Mouse (Mus musculus) retina, postnatal 7 days (tissue): ENCODE data around the gene Vwf.

ENCODE experiments used
- DNase-seq: peaks from one replicate; pipeline ENCODE4 v3.0.0-alpha.2; 2012; ENCODE audit warnings: low read depth, low spot score

Gene Vwf

GRCm38 (mm10) chr6:125586042-125586566 lies 39.5 kb downstream of the Vwf start:
- no peak for DNase-seq

GRCm38 (mm10) chr6:125588241-125588640 lies 41.7 kb downstream of the Vwf start:
- no peak for DNase-seq

DNA sequence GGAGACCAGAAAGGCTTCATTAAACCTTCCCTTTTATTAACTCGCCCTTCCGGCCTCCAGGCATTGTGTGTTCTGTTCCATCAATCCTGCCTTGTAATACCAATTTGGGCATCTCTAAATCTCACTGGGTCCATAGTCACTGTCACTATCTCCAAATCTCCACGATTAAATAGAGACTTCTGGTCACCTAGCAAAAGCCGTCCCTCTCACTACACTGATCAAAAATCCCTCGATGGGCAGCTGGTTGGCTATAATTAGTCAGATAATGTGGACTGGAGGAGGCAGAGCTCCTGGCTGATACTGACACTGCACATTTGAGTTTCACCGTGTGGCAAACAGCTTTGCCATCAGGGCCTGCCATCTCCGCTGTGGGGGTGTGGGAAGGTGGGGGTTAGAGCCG lies 42.5 kb downstream of the Vwf start:
- DNase-seq, result no peak

- DNase-seq, result no peak
Measured at GRCm38 (mm10) chr6:125590056-125590455, 43.5 kb downstream of the Vwf start.

DNA sequence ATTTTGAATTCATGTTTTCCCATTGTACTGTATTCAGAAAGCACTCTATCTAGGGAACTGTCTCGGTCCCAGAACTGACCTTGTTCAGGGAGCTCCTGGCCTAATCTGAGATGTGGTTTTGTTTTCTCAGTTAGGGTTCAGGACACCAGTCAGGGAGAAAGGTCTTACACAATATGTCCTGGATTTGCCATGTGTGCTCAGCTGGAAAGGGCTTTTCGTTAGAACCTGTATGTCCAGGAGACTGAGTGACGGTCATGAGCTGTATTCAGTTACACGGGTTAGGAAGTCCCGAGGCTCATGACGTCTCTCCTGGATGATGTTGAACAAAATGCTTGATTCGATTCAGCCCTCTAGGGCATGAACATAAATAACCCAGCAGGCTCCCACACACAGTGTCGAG lies 43.9 kb downstream of the Vwf start:
- no peak for DNase-seq

- no peak for DNase-seq
Measured at GRCm38 (mm10) chr6:125591652-125592385, 45.2 kb downstream of the Vwf start.

DNA sequence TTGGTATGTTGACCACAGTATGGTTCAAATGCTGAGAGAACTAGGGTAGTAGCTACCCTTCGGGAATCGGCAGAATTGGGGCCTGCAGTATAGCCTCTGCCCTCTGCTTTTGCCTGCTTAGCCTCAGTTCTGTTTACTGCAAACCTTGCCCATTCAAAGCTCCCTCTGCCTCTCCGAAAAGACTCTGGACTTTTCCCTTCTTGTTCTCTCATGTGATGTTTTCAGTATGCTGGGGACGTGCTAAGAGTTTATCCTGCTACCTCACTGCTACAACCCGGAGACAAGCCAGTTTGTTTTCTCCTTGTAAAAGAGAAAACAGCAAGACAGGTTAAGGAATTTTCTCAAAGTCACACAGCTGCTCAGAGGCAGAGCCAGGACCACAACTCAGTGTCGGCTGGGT lies 46.0 kb downstream of the Vwf start:
- no peak for DNase-seq

DNA sequence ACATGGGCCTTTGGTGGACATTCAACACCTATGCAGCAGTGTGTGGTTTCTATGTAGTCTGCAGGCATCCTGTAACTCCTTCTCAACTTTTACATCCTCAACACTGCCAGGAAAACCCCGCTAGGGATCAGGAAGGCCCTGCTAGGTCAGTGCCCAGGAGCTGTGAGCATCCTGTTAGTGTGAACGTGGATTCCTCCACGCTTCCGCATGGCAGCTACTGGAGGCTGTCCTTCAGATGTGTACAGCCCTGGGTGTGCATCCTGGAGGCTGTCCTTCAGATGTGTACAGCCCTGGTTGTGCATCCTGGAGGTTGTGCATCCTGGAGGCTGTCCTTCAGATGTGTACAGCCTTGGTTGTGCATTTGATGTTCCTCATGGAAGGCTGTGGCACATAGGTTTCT lies 47.7 kb downstream of the Vwf start:
- no peak for DNase-seq

GRCm38 (mm10) chr6:125594825-125595224 lies 48.3 kb downstream of the Vwf start:
- DNase-seq, result no peak

GRCm38 (mm10) chr6:125596701-125597318 lies 50.2 kb downstream of the Vwf start:
- no peak for DNase-seq

GRCm38 (mm10) chr6:125597716-125598115 lies 51.1 kb downstream of the Vwf start:
- no peak for DNase-seq

GRCm38 (mm10) chr6:125600036-125600558 lies 53.5 kb downstream of the Vwf start:
- DNase-seq, result peak; percentile 57

DNA sequence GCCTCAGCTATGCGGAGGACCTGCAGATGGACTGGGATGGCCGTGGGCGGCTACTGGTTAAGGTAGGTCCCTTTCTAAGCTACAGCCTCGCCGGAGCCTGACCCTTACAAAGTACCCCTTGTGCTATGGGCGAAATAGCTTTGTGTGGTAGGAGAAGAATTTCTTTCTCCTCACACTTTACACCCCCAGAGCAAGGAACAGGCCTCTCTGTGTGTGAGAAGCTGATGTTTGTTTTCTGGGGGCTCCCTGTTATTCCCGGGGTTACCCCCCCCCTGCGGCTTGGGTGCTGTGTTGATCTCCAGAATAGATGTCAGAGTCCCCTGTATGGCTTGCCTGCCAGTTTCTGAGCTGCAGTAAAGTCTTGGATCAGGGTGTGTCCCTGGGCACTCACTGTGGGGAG lies 54.1 kb downstream of the Vwf start:
- DNase-seq, result no peak

GRCm38 (mm10) chr6:125601190-125601589 lies 54.6 kb downstream of the Vwf start:
- DNase-seq, result no peak

- DNase-seq, result no peak
Measured at GRCm38 (mm10) chr6:125601748-125602147, 55.2 kb downstream of the Vwf start.

DNA sequence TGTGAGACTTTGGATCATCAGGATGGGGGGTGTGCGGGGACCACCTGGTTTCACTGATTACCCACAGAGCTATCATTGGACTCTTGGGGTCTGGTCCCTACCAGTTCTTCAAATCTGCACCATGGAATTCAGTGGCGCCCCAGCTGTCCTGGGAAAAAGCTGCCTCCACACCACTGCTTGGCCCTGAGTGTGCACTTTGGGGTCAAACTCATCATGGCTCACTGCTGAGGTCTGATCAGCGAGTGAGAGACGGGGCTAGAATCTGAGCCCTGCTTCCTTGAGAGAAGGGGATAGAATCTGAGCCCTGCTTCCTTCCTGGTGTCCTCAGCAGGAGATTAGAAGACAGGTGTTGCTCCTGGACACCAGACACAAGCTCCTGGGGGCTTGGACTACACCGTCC lies 55.8 kb downstream of the Vwf start:
- no peak for DNase-seq

GRCm38 (mm10) chr6:125603234-125603633 lies 56.7 kb downstream of the Vwf start:
- DNase-seq, result peak; percentile 70

DNA sequence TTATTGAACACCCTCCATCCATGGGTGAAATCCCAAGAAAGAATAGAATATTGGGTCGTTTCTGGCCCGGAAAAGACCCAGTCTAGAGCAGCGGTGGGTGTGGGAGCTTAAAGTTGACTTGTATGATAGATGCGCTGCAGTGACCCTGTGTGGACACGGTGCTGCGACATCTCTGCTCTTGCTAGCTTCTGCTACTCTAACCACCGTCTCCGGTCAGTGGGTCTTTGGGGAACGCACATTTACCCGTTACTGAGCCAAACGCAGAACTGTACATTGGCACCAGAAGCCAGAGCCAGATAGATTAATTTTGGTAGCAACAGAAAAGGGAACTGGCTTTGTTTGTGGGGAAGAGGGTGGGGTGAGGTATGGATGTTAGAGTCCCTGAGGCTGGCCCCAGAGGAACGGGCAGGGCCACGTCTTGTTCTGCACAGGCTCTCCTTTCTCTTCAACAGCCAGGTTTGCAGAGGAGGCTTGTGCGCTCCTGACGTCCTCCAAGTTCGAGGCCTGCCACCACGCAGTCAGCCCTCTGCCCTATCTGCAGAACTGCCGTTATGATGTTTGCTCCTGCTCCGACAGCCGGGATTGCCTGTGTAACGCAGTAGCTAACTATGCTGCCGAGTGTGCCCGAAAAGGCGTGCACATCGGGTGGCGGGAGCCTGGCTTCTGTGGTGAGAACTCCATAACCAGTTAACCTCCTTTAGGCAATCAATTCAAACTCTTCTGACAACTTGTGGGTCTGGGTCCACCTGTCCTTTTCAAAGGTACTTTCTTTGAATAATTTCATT lies 57.3 kb downstream of the Vwf start:
- no peak for DNase-seq

GRCm38 (mm10) chr6:125604463-125605191 lies 58.1 kb downstream of the Vwf start:
- DNase-seq, result peak; percentile 64

GRCm38 (mm10) chr6:125609025-125609424 lies 62.5 kb downstream of the Vwf start:
- no peak for DNase-seq

DNA sequence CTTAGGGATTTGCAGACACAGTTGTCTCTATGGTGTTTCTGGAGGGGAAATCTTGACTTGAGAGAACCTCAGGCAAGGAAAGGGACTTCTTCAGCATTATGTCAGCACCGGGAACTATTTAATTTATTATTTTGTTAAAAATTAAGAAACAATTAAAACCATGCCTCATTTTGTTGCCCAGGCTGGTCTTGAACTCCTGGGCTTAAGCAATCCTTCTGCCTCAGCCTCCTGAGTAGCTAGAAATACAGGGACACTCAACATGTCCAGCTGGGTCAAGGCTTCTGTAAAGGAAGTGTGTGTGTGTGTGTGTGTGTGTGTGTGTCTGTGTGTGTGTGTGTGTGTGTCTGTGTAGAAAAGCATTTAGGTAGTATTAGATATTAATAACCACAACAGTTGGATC lies 71.3 kb downstream of the Vwf start:
- no peak for DNase-seq
